Mouse (Mus musculus) MEL (cell line): ENCODE measurements at regions not wholly inside any gene's neighbourhood (a gene's known extent, or its start where the extent isn't known, plus 50 kb on each side); places are given as distances from the start of the nearest gene placed in this dataset.

Source experiments
- CTCF ChIP-seq, 3 experiments: IDR thresholded peaks in 2 of 3; conservative IDR thresholded peaks in 1 of 3; 2 replicates each; pipeline ENCODE4 v1.5.1; 2011 to 2012; ENCODE audit warnings: low read length in 3 of 3, low read depth in 2 of 3, mild to moderate bottlenecking in 2 of 3, improper control_type of control experiment in 1 of 3, inconsistent platforms in 1 of 3, mixed read lengths in 1 of 3, moderate library complexity in 1 of 3; ENCODE audit not compliant: control insufficient read depth in 1 of 3, insufficient read depth in 1 of 3, poor library complexity in 1 of 3, severe bottlenecking in 1 of 3
- EP300 ChIP-seq, 2 experiments: IDR thresholded peaks; 2 replicates each; pipeline ENCODE4 v1.6.1; 2011; ENCODE audit warnings: improper control_type of control experiment in 2 of 2, low read length in 2 of 2, low read depth in 1 of 2, mild to moderate bottlenecking in 1 of 2
- ETS1 ChIP-seq: IDR thresholded peaks from 2 replicates; pipeline ENCODE4 v1.6.1; 2012; ENCODE audit warnings: low read depth, mild to moderate bottlenecking, inconsistent platforms, low read length, improper control_type of control experiment, moderate library complexity
- JUND ChIP-seq: IDR thresholded peaks from 2 replicates; pipeline ENCODE4 v1.6.1; 2011; ENCODE audit warnings: low read depth, mild to moderate bottlenecking, improper control_type of control experiment, low read length
- MAX ChIP-seq: IDR thresholded peaks from 2 replicates; pipeline ENCODE4 v1.6.1; 2011; ENCODE audit warnings: low read length, improper control_type of control experiment
- MAZ ChIP-seq: IDR thresholded peaks from 2 replicates; pipeline ENCODE4 v1.6.1; 2012; ENCODE audit warnings: low read depth, mild to moderate bottlenecking, inconsistent platforms, low read length, improper control_type of control experiment
- NRF1 ChIP-seq: IDR thresholded peaks from 2 replicates; pipeline ENCODE4 v1.6.1; 2014; ENCODE audit warnings: low read depth, mild to moderate bottlenecking, inconsistent platforms, low read length, improper control_type of control experiment, moderate library complexity; ENCODE audit not compliant: poor library complexity, insufficient read depth, severe bottlenecking
- POLR2A ChIP-seq, 2 experiments: IDR thresholded peaks; 2 replicates each; pipeline ENCODE4 v1.6.1; 2011 to 2012; ENCODE audit warnings: low read length in 2 of 2, mild to moderate bottlenecking in 2 of 2, control low read depth in 1 of 2, improper control_type of control experiment in 1 of 2, low read depth in 1 of 2, moderate library complexity in 1 of 2; ENCODE audit not compliant: control insufficient read depth in 1 of 2, insufficient read depth in 1 of 2, poor library complexity in 1 of 2
- TAL1 ChIP-seq: IDR thresholded peaks from 2 replicates; pipeline ENCODE4 v1.6.1; 2012; ENCODE audit warnings: mild to moderate bottlenecking, inconsistent platforms, low read length, moderate library complexity, mixed read lengths
- TCF12 ChIP-seq: IDR thresholded peaks from 2 replicates; pipeline ENCODE4 v1.6.1; 2014; ENCODE audit warnings: low read depth, mild to moderate bottlenecking, inconsistent platforms, low read length, improper control_type of control experiment, moderate library complexity
- ZNF384 ChIP-seq: IDR thresholded peaks from 2 replicates; pipeline ENCODE4 v1.6.1; 2012; ENCODE audit warnings: low read depth, mild to moderate bottlenecking, inconsistent platforms, low read length, improper control_type of control experiment

GRCm38 (mm10) chr6:107734773-107735172 is 205.2 kb downstream of the Lrrn1 start:
- TF ChIP-seq EP300 (IDR thresholded peaks at IDR 0.05; ENCODE audit: low read depth in 1 of 2, low read length in 2 of 2), result no peak
- TF ChIP-seq TAL1, result no peak
- no peak for TF ChIP-seq POLR2A (IDR thresholded peaks at IDR 0.05; ENCODE audit: control insufficient read depth in 1 of 2, insufficient read depth in 1 of 2, low read depth in 1 of 2, low read length in 2 of 2, poor library complexity in 1 of 2)
- no peak for TF ChIP-seq NRF1
- TF ChIP-seq MAZ, result no peak
- TF ChIP-seq ETS1, result no peak
- TF ChIP-seq TCF12, result no peak
- no peak for TF ChIP-seq JUND
- TF ChIP-seq CTCF (IDR thresholded peaks at IDR 0.05 in 2 of 3, conservative IDR thresholded peaks at IDR 0.05 in 1 of 3; ENCODE audit: control insufficient read depth in 1 of 3, insufficient read depth in 1 of 3, low read depth in 2 of 3, low read length in 3 of 3, poor library complexity in 1 of 3, severe bottlenecking in 1 of 3), result no peak
- no peak for TF ChIP-seq ZNF384
- TF ChIP-seq MAX, result no peak
